Mouse (Mus musculus) liver, embryonic 12.5 days (tissue): ENCODE results near the gene Ctsw. TPM values are rescaled to one million over a fixed set of nuclear protein-coding genes. Genes with fewer than 3 reads are reported as not detected.

Experiments used
- ATAC-seq: fragments of 200-750 bp; cut with Nextera tagmentation; 2 replicates; pipeline ENCODE4 v1.8.0; 2017; ENCODE audit warnings: moderate number of reproducible peaks, mild to moderate bottlenecking, moderate library complexity
- H3K27ac ChIP-seq: fragments of 300-500 bp; sonication (generic); 2 replicates; pipeline ENCODE4 v1.5.1; 2016; ENCODE audit warnings: mild to moderate bottlenecking
- H3K27me3 ChIP-seq: fragments of 300-500 bp; sonication (generic); replicated peaks from 2 replicates; pipeline ENCODE4 v1.6.1; 2016; ENCODE audit warnings: mild to moderate bottlenecking, moderate library complexity
- H3K36me3 ChIP-seq: fragments of 300-500 bp; sonication (generic); 2 replicates; pipeline ENCODE4 v1.6.1; 2016; ENCODE audit warnings: mild to moderate bottlenecking, moderate library complexity
- H3K4me1 ChIP-seq: fragments of 300-500 bp; sonication (generic); 2 replicates; pipeline ENCODE4 v1.6.1; 2016
- H3K4me2 ChIP-seq: fragments of 300-500 bp; sonication (generic); 2 replicates; pipeline ENCODE4 v1.6.1; 2016; ENCODE audit warnings: mild to moderate bottlenecking, moderate library complexity
- H3K4me3 ChIP-seq: fragments of 300-500 bp; sonication (generic); 2 replicates; pipeline ENCODE4 v1.5.1; 2016; ENCODE audit warnings: mild to moderate bottlenecking, moderate library complexity
- H3K9ac ChIP-seq: fragments of 300-500 bp; sonication (generic); 2 replicates; pipeline ENCODE4 v1.6.1; 2016; ENCODE audit warnings: mild to moderate bottlenecking, moderate library complexity
- H3K9me3 ChIP-seq: fragments of 300-500 bp; sonication (generic); replicated peaks from 2 replicates; pipeline ENCODE4 v1.6.1; 2016; ENCODE audit warnings: mild to moderate bottlenecking, moderate library complexity
- WGBS: fragments of 180-500 bp; shearing (Covaris S2); methylation state at CpG from one replicate; pipeline ENCODE4 v1.1.7; 2016; ENCODE audit not compliant: insufficient replicate concordance; 5-methylcytosine and 5-hydroxymethylcytosine counted together
- polyA plus RNA-seq: library from polyadenylated mRNA; unstranded; fragments of >200 nt; fragmentation: Nextera tagmentation; extraction: Ambion mirVana; gene quantifications from 2 replicates; pipeline ENCODE4 v1.2.1, GENCODE M21; 2016

Gene Ctsw
- polyA plus RNA-seq, 1 experiment from 2014 or later = 0.43 TPM

GRCm38 (mm10) chr19:5424782-5425741 lies 43.2 kb downstream of the Ctsw start, which contains the start of the genes Drap1 and AI837181:
Gene Drap1, minus strand, starts transcription at chr19:5424979.
Gene AI837181, plus strand, starts transcription at chr19:5425144.
- ATAC-seq = peak; percentile 87
- H3K36me3 ChIP-seq = peaks cover 46% of the 10 kb centered on the region
- H3K9me3 ChIP-seq = no peaks in the 10 kb centered on the region
- H3K4me1 ChIP-seq = peaks cover 39% of the 10 kb centered on the region
- WGBS = 1% methylated on average over 60 of the region's 87 CpGs
- H3K27ac ChIP-seq = peak within 1 kb of the TSS; percentile 89
- peak within 1 kb of the TSS; percentile 78 for H3K4me3 ChIP-seq
- H3K4me2 ChIP-seq = peak within 1 kb of the TSS; percentile 95
- H3K27me3 ChIP-seq = no peaks in the 10 kb centered on the region
- H3K9ac ChIP-seq = peak within 1 kb of the TSS; percentile 90

GRCm38 (mm10) chr19:5424092-5424781 lies 44.1 kb downstream of the Ctsw start:
- peak overlapping the region; percentile 95 for H3K4me2 ChIP-seq
- ATAC-seq = peak; percentile 63
- peaks cover 52% of the 10 kb centered on the region for H3K36me3 ChIP-seq
- H3K9me3 ChIP-seq = no peaks in the 10 kb centered on the region
- under 1% methylated on average over 37 of the region's 48 CpGs for WGBS
- H3K9ac ChIP-seq = peak overlapping the region; percentile 90
- H3K27ac ChIP-seq = peak overlapping the region; percentile 89
- no peaks in the 10 kb centered on the region for H3K27me3 ChIP-seq
- peak overlapping the region; percentile 78 for H3K4me3 ChIP-seq
- peaks cover 44% of the 10 kb centered on the region for H3K4me1 ChIP-seq

- peak overlapping the region; percentile 89 for H3K27ac ChIP-seq
- 69% methylated on average over 12 of the region's 12 CpGs for WGBS
- H3K9me3 ChIP-seq = no peaks in the 10 kb centered on the region
Measured at GRCm38 (mm10) chr19:5423561-5423960, 44.7 kb downstream of the Ctsw start.

GRCm38 (mm10) chr19:5422895-5423443 lies 45.3 kb downstream of the Ctsw start:
- peak overlapping the region; percentile 95 for H3K4me2 ChIP-seq
- peaks cover 58% of the 10 kb centered on the region for H3K36me3 ChIP-seq
- peak overlapping the region; percentile 78; the same call in 1 of the 2 replicates for H3K4me3 ChIP-seq
- H3K9me3 ChIP-seq = no peaks in the 10 kb centered on the region
- ATAC-seq = no peak
- WGBS = 81% methylated on average over 9 of the region's 9 CpGs
- no peak overlapping the region for H3K27ac ChIP-seq
- H3K27me3 ChIP-seq = no peaks in the 10 kb centered on the region
- H3K9ac ChIP-seq = peak overlapping the region; percentile 90; the same call in 1 of the 2 replicates
- H3K4me1 ChIP-seq = peaks cover 44% of the 10 kb centered on the region

More at GRCm38 (mm10) chr19:5423561-5423960, 44.7 kb downstream of the Ctsw start:
- H3K4me3 ChIP-seq = peak overlapping the region; percentile 78
- H3K27me3 ChIP-seq = no peaks in the 10 kb centered on the region
- H3K4me1 ChIP-seq = peaks cover 44% of the 10 kb centered on the region
- H3K4me2 ChIP-seq = peak overlapping the region; percentile 95
- ATAC-seq = no peak
- peaks cover 52% of the 10 kb centered on the region for H3K36me3 ChIP-seq
- peak overlapping the region; percentile 90 for H3K9ac ChIP-seq

GRCm38 (mm10) chr19:5422267-5422666 lies 46.0 kb downstream of the Ctsw start:
- Histone ChIP-seq H3K27ac (no peak overlapping the region), H3K27me3 (no peaks in the 10 kb centered on the region), H3K9me3 (no peaks in the 10 kb centered on the region), H3K4me3 (no peak overlapping the region), H3K4me1 (peaks cover 43% of the 10 kb centered on the region), H3K9ac (no peak overlapping the region), H3K36me3 (peaks cover 58% of the 10 kb centered on the region), H3K4me2 (no peak overlapping the region)
- no peak for ATAC-seq
- 80% methylated on average over 10 of the region's 10 CpGs for WGBS

DNA sequence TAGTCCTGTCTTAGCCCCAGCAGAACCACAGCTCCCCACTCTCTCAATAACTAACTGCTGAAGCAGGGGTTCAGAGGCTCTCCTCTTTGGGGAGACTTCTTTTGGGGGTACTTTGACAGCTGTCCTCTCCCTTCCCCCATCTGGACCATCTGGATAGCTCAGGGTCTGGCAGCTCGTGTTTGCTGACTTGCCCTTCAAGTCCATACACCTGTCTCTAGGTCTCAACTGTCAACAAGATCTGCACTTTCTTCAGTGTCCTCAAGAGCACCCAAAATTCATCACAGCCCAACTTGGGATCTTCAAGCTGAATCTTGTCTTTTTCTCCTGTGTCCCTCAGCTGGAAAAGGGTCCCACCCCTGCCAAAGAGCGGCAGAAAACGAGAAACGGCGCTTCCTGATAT lies 46.5 kb downstream of the Ctsw start:
- Histone ChIP-seq H3K4me2 (no peak overlapping the region), H3K9ac (no peak overlapping the region), H3K27ac (no peak overlapping the region), H3K4me1 (peaks cover 39% of the 10 kb centered on the region), H3K9me3 (no peaks in the 10 kb centered on the region), H3K27me3 (no peaks in the 10 kb centered on the region), H3K36me3 (peaks cover 53% of the 10 kb centered on the region), H3K4me3 (no peak overlapping the region)
- no peak for ATAC-seq
- WGBS = 92% methylated on average over 5 of the region's 5 CpGs

- H3K4me2 ChIP-seq = no peak overlapping the region
- no peak for ATAC-seq
- H3K36me3 ChIP-seq = peaks cover 45% of the 10 kb centered on the region
- no peak overlapping the region for H3K9ac ChIP-seq
- H3K4me3 ChIP-seq = no peak overlapping the region
- no peak overlapping the region for H3K27ac ChIP-seq
- H3K4me1 ChIP-seq = peaks cover 27% of the 10 kb centered on the region
- no peaks in the 10 kb centered on the region for H3K9me3 ChIP-seq
- WGBS = 84% methylated on average over 6 of the region's 6 CpGs
- H3K27me3 ChIP-seq = no peaks in the 10 kb centered on the region
Measured at GRCm38 (mm10) chr19:5420579-5420978, 47.7 kb downstream of the Ctsw start.

DNA sequence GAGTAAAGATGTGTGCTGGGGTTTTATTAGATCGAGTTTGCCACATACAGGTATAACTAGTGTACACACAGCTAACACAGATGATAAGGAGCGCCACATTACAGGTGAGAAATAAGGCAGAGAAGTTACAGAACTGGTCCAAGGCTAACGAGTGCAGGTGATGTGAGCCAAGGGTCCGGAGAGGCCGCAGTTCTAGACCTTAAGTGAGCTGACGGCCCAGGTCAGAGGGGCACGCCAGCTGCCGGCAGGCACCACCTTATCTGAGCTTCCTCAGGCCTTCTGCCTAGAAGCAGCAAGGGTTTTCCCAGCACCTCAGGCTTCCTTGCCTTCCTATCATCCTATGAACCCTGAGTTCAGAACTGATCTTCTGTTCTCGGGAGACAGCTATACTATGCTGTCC lies 48.7 kb downstream of the Ctsw start:
- no peak overlapping the region for H3K27ac ChIP-seq
- WGBS = 67% methylated on average over 9 of the region's 9 CpGs
- H3K36me3 ChIP-seq = peaks cover 45% of the 10 kb centered on the region
- H3K4me2 ChIP-seq = no peak overlapping the region
- no peak overlapping the region for H3K9ac ChIP-seq
- H3K9me3 ChIP-seq = no peaks in the 10 kb centered on the region
- no peak for ATAC-seq
- no peaks in the 10 kb centered on the region for H3K27me3 ChIP-seq
- H3K4me1 ChIP-seq = peaks cover 26% of the 10 kb centered on the region
- no peak overlapping the region for H3K4me3 ChIP-seq

DNA sequence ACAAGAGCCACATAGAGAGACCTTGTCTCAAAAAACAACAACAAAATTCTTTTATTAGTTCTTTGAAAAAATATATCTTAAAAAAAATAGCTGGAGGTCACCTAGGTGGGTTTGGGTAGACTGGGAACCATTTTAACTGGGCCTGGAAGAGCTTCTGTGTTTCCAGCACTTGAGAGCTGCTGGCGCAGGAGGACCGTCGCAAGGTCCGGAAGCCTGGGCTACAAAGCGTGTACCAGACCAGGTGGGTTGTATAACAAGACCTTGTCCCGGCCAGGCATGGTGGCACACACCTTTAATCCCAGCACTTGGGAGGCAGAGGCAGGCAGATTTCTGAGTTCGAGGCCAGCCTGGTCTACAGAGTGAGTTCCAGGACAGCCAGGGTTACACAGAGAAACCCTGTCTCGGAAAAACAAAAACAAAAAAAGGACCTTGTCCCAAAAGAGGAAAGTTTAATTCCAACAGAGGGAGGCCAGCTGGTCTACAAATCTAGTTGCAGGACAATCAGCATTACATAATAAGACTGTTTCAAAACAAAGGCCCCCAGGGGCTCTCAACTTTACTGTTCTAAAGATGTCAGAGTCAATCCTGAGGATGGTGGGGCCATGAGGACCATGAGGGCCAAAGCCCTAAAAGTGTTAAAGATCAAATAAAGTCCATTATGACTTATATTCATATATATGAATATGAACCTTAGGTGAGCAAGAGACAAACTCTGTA lies 49.4 kb downstream of the Ctsw start:
- Histone ChIP-seq H3K4me3 (no peak overlapping the region), H3K9ac (no peak overlapping the region), H3K27ac (no peak overlapping the region), H3K27me3 (no peaks in the 10 kb centered on the region), H3K4me1 (peaks cover 27% of the 10 kb centered on the region), H3K36me3 (peaks cover 45% of the 10 kb centered on the region), H3K9me3 (no peaks in the 10 kb centered on the region), H3K4me2 (no peak overlapping the region)
- 76% methylated on average over 8 of the region's 8 CpGs for WGBS
- no peak for ATAC-seq
